Mouse (Mus musculus) lung, postnatal 25 days (tissue): Measurements from ENCODE around the gene Nudt4.

Experiments
- DNase-seq: peaks from one replicate; pipeline ENCODE4 v3.0.0; 2022; ENCODE audit warnings: low spot score

Nudt4 gene

GRCm38 (mm10) chr10:95539260-95539659, 24.7 kb downstream of the Nudt4 start:
- DNase-seq, result no peak

- no peak for DNase-seq
Measured at GRCm38 (mm10) chr10:95536222-95536541, 27.8 kb downstream of the Nudt4 start.

GRCm38 (mm10) chr10:95535399-95536221, 28.3 kb downstream of the Nudt4 start:
- no peak for DNase-seq

- no peak for DNase-seq
Measured at GRCm38 (mm10) chr10:95533382-95533781, 30.6 kb downstream of the Nudt4 start.

GRCm38 (mm10) chr10:95532916-95533315, 31.0 kb downstream of the Nudt4 start:
- no peak for DNase-seq

GRCm38 (mm10) chr10:95530551-95531121, 33.3 kb downstream of the Nudt4 start:
- no peak for DNase-seq

GRCm38 (mm10) chr10:95526495-95527122, 37.3 kb downstream of the Nudt4 start:
- DNase-seq, result no peak

GRCm38 (mm10) chr10:95525871-95526270, 38.1 kb downstream of the Nudt4 start:
- no peak for DNase-seq

- no peak for DNase-seq
Measured at GRCm38 (mm10) chr10:95525037-95525675, 38.8 kb downstream of the Nudt4 start.

- DNase-seq, result no peak
Measured at GRCm38 (mm10) chr10:95517656-95518055, 46.3 kb downstream of the Nudt4 start.

- peak; percentile 21 for DNase-seq
Measured at GRCm38 (mm10) chr10:95515293-95515931, 48.5 kb downstream of the Nudt4 start.

- DNase-seq, result peak; percentile 98
Measured at GRCm38 (mm10) chr10:95514656-95515292, 49.2 kb downstream of the Nudt4 start, which contains the start of gene Ube2n. Gene Ube2n, plus strand, starts transcription at chr10:95515145.

- no peak for DNase-seq
Measured at GRCm38 (mm10) chr10:95513768-95514556, 50.0 kb downstream of the Nudt4 start.

- DNase-seq, result no peak
Measured at GRCm38 (mm10) chr10:95512635-95513034, 51.3 kb downstream of the Nudt4 start.

GRCm38 (mm10) chr10:95509263-95509662, 54.7 kb downstream of the Nudt4 start:
- no peak for DNase-seq

GRCm38 (mm10) chr10:95508793-95509192, 55.2 kb downstream of the Nudt4 start:
- DNase-seq, result peak; percentile 17

GRCm38 (mm10) chr10:95508126-95508525, 55.8 kb downstream of the Nudt4 start:
- no peak for DNase-seq

- no peak for DNase-seq
Measured at GRCm38 (mm10) chr10:95504341-95504740, 59.6 kb downstream of the Nudt4 start.

- DNase-seq, result no peak
Measured at GRCm38 (mm10) chr10:95503443-95504235, 60.3 kb downstream of the Nudt4 start.

GRCm38 (mm10) chr10:95501463-95502081, 62.4 kb downstream of the Nudt4 start, which contains the start of gene Mrpl42:
Gene Mrpl42, minus strand, starts transcription at chr10:95501940.
- peak; percentile 84 for DNase-seq
